Mouse (Mus musculus) spleen, adult 2 months (tissue): ENCODE measurements around the gene Ugt1a2. TPM values are rescaled to one million over a fixed set of nuclear protein-coding genes. Genes with fewer than 3 reads are reported as not detected.

Experiments used
- DNase-seq, 2 experiments: peaks; one replicate each; pipeline versions ENCODE4 v3.0.0 to v3.0.0-alpha.2; 2012 to 2021; ENCODE audit warnings: low spot score in 2 of 2, low read depth in 1 of 2
- H3K27ac ChIP-seq: fragments of 200-500 bp; 2 replicates; pipeline ENCODE4 v1.5.1; 2012; ENCODE audit warnings: low read length, inconsistent platforms; ENCODE audit not compliant: insufficient read depth
- H3K27me3 ChIP-seq: fragments of 200-500 bp; 2 replicates; pipeline ENCODE4 v1.6.1; 2012; ENCODE audit warnings: mild to moderate bottlenecking, moderate library complexity, low read length, inconsistent platforms; ENCODE audit not compliant: control insufficient read depth, insufficient read depth
- H3K36me3 ChIP-seq: fragments of 200-500 bp; 2 replicates; pipeline ENCODE4 v1.6.1; 2012; ENCODE audit warnings: mild to moderate bottlenecking, low read length, inconsistent platforms; ENCODE audit not compliant: control insufficient read depth, insufficient read depth
- H3K4me1 ChIP-seq: fragments of 200-500 bp; 2 replicates; pipeline ENCODE4 v1.6.1; 2011; ENCODE audit warnings: inconsistent platforms; ENCODE audit not compliant: control insufficient read depth, insufficient read depth, insufficient read length
- H3K4me3 ChIP-seq: fragments of 200-500 bp; 2 replicates; pipeline ENCODE4 v1.5.1; 2011; ENCODE audit warnings: mild to moderate bottlenecking, inconsistent platforms; ENCODE audit not compliant: insufficient read depth, insufficient read length; ENCODE audit errors: extremely low read depth
- CTCF ChIP-seq: fragments of 200-500 bp; IDR thresholded peaks from 2 replicates; pipeline ENCODE4 v1.5.1; 2011; ENCODE audit warnings: mild to moderate bottlenecking, inconsistent platforms; ENCODE audit not compliant: insufficient read depth, insufficient read length, insufficient replicate concordance; ENCODE audit errors: extremely low read depth
- POLR2A ChIP-seq: fragments of 200-500 bp; IDR thresholded peaks from 2 replicates; pipeline ENCODE4 v1.6.1; 2011; ENCODE audit warnings: low read depth, low read length, inconsistent platforms
- WGBS: fragments of 180-500 bp; shearing (Covaris S2); methylation state at CpG from one replicate; pipeline ENCODE4 v1.1.7; 2018; 5-methylcytosine and 5-hydroxymethylcytosine counted together
- polyA plus RNA-seq: library from polyadenylated mRNA; depleted of rRNA; stranded (reverse); fragments of >200 nt; gene quantifications from 2 replicates; pipeline ENCODE4 v1.2.3, GENCODE M21; 2012

Ugt1a2 gene
- polyA plus RNA-seq, 1 experiment, result 0.13 TPM

DNA sequence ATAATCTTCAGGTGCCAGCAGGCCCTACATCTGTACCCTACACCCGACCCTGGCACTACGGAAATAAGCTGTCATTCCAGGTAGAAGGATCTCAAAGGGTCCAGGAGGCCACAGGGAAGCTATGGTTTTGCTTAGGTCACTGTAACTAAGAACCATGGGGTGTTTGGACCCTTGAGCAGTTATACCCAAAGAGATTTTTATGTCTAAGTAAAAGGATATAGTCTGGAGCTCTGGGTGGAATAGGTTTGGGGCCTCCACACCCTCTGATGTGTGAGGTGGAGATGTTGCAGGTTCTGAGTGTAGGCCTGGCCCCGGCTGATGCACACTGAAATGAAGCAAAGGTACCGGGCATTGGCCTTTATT lies 33.8 kb downstream of the Ugt1a2 start:
- H3K27me3 ChIP-seq, result no peaks in the 10 kb centered on the region
- WGBS, result 64% methylated on average over 4 of the region's 4 CpGs
- H3K4me1 ChIP-seq, result no peaks in the 10 kb centered on the region
- H3K36me3 ChIP-seq, result no peaks in the 10 kb centered on the region
- H3K27ac ChIP-seq, result no peak overlapping the region
- TF ChIP-seq CTCF (no peak), POLR2A (no peak)
- no peak for DNase-seq
- H3K4me3 ChIP-seq, result no peak overlapping the region

DNA sequence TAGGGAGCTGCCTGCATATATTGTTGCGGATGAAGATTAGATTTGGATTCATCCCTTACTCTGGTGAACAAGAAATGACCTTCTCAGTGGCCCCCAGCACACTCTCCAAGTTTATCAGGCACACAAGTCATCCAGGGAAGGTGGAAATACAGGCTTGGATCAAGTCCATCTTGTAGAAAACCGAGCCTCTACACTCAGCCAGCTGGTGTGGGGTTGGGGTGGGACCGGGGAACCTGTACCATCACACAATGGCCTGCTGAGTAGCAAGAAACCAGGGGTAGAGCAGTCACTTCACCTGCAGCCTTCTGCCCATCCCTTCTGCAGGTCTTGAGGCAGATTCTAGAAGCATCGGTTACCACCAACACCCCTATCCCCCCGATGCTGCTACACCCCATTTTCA lies 34.2 kb downstream of the Ugt1a2 start:
- H3K27me3 ChIP-seq, result no peaks in the 10 kb centered on the region
- no peak overlapping the region for H3K27ac ChIP-seq
- H3K4me3 ChIP-seq, result no peak overlapping the region
- 43% methylated on average over 5 of the region's 5 CpGs for WGBS
- TF ChIP-seq CTCF (no peak), POLR2A (no peak)
- DNase-seq, result no peak
- no peaks in the 10 kb centered on the region for H3K4me1 ChIP-seq
- no peaks in the 10 kb centered on the region for H3K36me3 ChIP-seq

DNA sequence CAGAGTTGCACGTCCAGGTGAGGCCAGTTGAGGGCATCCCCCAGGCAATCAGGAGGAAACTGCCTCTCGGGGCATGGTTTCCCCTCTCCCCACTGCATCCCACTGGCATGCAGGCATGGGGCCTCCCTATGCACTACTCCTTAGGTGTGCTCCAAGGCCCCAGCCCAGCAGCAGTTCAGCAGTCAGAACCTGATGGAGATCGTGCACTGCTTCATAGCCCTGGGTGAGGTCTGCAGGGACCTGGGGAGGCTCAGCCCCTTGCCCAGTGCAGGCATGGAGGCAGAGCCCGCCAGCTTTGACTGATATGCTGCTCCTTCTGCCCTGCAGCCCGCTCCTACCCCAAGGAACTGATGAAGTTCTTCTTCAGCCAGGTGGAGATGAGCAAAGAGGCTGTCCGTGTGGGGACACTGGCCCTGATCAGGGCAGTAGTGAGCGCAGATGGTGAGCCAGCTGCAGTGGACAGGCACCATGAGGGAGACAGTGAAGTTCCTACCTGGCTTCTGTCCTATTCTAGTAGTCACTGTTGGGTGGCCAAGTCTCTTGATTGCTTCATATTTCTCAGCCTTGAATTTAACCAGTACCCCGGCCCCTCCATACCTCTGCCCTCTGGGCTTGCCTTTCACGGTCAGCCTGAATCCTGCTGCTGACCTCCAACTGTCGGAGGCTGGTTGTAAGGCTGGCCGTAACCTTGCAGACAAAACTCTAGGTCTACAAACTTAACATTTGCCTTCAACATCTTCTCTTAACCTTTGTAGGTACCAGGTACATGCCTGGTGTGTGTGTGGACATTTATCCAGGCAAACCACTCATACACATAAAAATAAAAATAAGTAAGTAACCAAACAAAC lies 34.9 kb downstream of the Ugt1a2 start:
- no peak overlapping the region for H3K27ac ChIP-seq
- H3K4me3 ChIP-seq, result no peak overlapping the region
- no peak for TF ChIP-seq POLR2A
- TF ChIP-seq CTCF, result no peak
- no peaks in the 10 kb centered on the region for H3K27me3 ChIP-seq
- no peaks in the 10 kb centered on the region for H3K4me1 ChIP-seq
- DNase-seq, result no peak
- no peaks in the 10 kb centered on the region for H3K36me3 ChIP-seq
- 66% methylated on average over 11 of the region's 11 CpGs for WGBS

DNA sequence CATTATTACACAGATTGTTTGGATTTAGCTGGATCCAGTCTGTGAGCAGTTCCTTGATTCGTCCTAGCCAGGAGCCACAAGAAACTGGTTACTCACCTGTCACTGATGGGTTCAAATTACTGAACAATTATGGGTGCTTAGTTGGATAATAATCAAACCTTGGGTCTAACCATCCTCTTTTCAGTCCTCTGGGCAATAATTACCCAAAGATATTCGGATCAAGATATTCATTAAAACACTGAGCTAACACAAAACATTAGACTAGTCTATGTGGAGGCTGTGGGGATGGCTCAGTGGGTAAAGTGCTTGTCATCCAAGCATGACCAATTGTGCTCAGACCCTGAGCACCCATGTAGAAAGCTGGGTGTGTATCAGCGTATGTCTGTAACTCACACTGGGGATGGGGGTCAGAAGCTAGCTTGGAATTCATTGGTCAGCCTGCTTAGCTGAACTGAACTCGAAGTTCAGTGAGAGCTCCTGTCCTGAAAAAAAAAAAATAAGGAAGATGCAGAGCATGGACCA lies 35.6 kb downstream of the Ugt1a2 start:
- Histone ChIP-seq H3K4me1 (no peaks in the 10 kb centered on the region), H3K4me3 (no peak overlapping the region), H3K27me3 (no peaks in the 10 kb centered on the region), H3K27ac (no peak overlapping the region), H3K36me3 (no peaks in the 10 kb centered on the region)
- no peak for DNase-seq
- 62% methylated on average over 4 of the region's 4 CpGs for WGBS
- TF ChIP-seq CTCF (no peak), POLR2A (no peak)

DNA sequence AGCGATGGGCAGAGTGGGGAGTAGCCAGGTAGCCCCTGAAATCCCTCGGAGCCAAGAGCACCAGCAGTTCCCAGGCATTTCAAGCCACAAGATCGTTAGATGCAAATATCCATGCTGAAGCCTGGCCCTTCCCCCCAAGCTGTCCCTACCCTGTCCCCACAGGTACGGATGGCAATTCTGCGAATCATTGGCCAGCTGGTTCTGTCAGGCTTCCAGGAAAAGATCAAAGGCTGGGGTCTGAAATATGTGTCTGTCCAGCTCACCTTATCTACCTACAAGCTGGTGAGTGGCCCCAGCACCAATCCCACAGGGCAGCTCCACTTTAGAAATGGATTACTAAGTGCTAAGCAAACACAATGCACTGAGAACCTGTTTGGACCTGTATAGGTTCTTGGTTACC lies 36.9 kb downstream of the Ugt1a2 start:
- TF ChIP-seq POLR2A (no peak), CTCF (no peak)
- no peaks in the 10 kb centered on the region for H3K36me3 ChIP-seq
- H3K4me1 ChIP-seq, result no peaks in the 10 kb centered on the region
- H3K27ac ChIP-seq, result no peak overlapping the region
- 76% methylated on average over 5 of the region's 5 CpGs for WGBS
- DNase-seq, result no peak
- no peak overlapping the region for H3K4me3 ChIP-seq
- no peaks in the 10 kb centered on the region for H3K27me3 ChIP-seq

DNA sequence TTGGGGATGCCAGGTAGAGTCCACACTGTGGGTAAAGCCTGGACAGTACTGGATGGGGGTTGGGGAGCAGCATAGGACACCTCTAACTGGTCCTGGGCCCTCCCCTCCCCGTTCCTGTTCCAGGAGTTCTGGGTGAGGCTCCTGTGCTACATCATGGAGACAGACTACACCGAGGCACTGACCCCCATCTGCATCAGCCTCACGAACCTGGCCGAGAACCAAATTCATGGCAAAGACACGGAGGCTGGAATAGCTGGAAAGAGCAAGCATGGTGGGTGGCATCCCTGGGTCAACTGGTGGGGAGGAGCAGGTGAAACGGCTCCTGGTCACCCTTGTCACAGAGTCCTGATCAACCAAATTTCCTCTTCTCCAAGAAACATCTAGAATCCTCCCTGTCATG lies 38.4 kb downstream of the Ugt1a2 start:
- no peaks in the 10 kb centered on the region for H3K36me3 ChIP-seq
- H3K4me1 ChIP-seq, result no peaks in the 10 kb centered on the region
- TF ChIP-seq POLR2A (no peak), CTCF (no peak)
- H3K27ac ChIP-seq, result no peak overlapping the region
- 76% methylated on average over 6 of the region's 6 CpGs for WGBS
- no peak for DNase-seq
- no peak overlapping the region for H3K4me3 ChIP-seq
- H3K27me3 ChIP-seq, result no peaks in the 10 kb centered on the region

DNA sequence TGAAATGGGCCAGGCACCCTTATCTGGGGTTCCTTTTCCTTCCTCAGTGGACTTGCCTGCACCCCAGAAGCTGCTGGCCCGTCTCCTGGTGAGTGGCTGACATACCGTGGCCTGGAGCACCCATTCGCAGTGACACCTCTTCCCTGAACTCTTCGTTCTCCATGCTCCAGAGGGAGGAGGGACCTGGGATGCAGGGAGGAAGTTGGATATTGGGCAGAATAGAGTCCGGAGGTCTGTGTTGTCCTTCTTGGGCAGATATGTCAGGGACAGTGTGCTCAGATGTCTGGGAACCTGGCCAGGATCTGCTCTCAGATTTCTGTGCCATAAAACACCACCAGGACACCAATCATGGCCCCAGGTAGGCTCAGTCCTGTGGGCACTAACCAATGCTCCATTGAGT lies 39.7 kb downstream of the Ugt1a2 start:
- DNase-seq, result no peak
- no peaks in the 10 kb centered on the region for H3K27me3 ChIP-seq
- WGBS, result 76% methylated on average over 5 of the region's 5 CpGs
- TF ChIP-seq CTCF (no peak), POLR2A (no peak)
- H3K36me3 ChIP-seq, result no peaks in the 10 kb centered on the region
- H3K27ac ChIP-seq, result no peak overlapping the region
- H3K4me1 ChIP-seq, result no peaks in the 10 kb centered on the region
- no peak overlapping the region for H3K4me3 ChIP-seq
